Mouse (Mus musculus): ENCODE measurements at regions not wholly inside any gene's neighbourhood (a gene's known extent, or its start where the extent isn't known, plus 50 kb on each side); places are given as distances from the start of the nearest gene placed in this dataset.
A peak's percentile ranks its signal among the peaks of the same experiment; 100 is the strongest.

DNA sequence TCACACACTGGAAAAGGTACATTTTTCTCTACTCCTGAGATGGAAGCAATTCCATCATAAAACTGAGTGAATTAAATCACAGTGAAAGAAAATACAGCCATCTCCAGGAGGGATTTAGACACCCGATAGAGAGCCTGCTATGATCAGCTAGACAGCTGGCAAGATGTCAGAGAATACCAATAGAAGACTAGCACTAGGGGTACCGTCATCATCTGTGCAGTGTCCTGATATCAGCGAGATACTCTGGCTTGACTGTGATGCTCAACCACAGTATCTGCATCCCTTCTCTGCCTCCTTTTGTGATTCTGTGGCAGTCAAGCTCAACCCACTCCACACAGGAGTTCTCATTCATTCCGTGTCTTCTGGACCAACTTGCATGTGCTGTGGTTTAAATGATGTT lies 87.4 kb downstream of the Rbm43 start:
- no peak for TF ChIP-seq CTCF (IDR thresholded peaks at IDR 0.05; ENCODE audit: low read depth)
- Histone ChIP-seq H3K4me1 (ENCODE audit: insufficient read depth) (no peaks in the 10 kb centered on the region), H3K4me3 (ENCODE audit: low read depth, low read length) (no peak overlapping the region), H3K27me3 (ENCODE audit: insufficient read depth, low read length) (no peaks in the 10 kb centered on the region), H3K9ac (no peak overlapping the region), H3K4me2 (no peak overlapping the region), H3K27ac (ENCODE audit: low read depth) (no peak overlapping the region), H3K36me3 (ENCODE audit: insufficient read depth) (no peaks in the 10 kb centered on the region), H3K9me3 (ENCODE audit: low read depth, low read length) (no peaks in the 10 kb centered on the region)
- ATAC-seq (ENCODE audit: insufficient read depth) (no peak), DNase-seq (no peak)
- 70% methylated on average over 4 of the region's 4 CpGs for WGBS

DNA sequence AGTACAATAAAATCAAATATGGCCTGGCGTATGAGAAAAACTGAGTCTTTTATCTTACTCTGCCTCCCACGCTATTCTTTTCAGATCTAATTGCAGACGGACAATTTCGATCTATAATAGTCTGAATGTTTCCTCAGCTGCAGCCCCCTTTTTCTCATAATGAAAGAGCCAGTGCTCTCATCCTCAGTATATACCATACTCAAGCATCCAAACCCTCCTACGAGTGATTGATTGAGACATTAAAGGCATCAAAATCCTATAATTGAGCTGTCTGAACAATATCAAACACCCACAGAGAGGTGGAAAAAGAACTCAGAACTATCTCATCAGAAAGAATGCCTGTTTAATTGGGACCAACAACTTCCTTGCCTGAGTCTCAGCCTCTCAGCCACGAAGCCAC lies 87.0 kb downstream of the Rbm43 start:
- TF ChIP-seq CTCF (IDR thresholded peaks at IDR 0.05; ENCODE audit: low read depth) = no peak
- H3K27me3 ChIP-seq (ENCODE audit: insufficient read depth, low read length) = no peaks in the 10 kb centered on the region
- no peaks in the 10 kb centered on the region for H3K9me3 ChIP-seq (ENCODE audit: low read depth, low read length)
- no peaks in the 10 kb centered on the region for H3K4me1 ChIP-seq (ENCODE audit: insufficient read depth)
- no peak overlapping the region for H3K4me2 ChIP-seq
- 75% methylated on average over 6 of the region's 6 CpGs for WGBS
- DNase-seq (no peak), ATAC-seq (ENCODE audit: insufficient read depth) (no peak)
- H3K9ac ChIP-seq = no peak overlapping the region
- no peaks in the 10 kb centered on the region for H3K36me3 ChIP-seq (ENCODE audit: insufficient read depth)
- H3K27ac ChIP-seq (ENCODE audit: low read depth) = no peak overlapping the region
- H3K4me3 ChIP-seq (ENCODE audit: low read depth, low read length) = no peak overlapping the region

DNA sequence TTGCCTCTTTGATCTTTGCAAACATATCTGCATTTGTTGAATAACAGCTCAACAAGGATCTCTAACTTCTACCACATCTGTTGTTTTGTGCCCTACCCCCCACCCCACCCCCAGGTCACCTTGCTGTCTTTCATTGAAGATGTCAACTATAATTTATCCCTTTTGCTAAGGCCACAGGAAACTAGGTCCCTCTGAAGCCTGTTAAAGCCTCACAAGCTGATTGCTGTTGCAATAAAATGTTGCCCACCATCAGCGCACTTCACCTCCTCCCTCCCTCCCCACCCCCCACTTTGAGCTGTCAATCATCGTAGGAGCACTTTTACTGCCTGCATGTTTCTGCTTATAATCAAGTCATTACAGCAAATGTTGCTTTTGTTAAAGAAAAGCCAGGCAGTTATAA lies 86.5 kb downstream of the Rbm43 start:
- no peak overlapping the region for H3K4me3 ChIP-seq (ENCODE audit: low read depth, low read length)
- DNase-seq = no peak
- no peak overlapping the region for H3K9ac ChIP-seq
- no peaks in the 10 kb centered on the region for H3K9me3 ChIP-seq (ENCODE audit: low read depth, low read length)
- H3K27ac ChIP-seq (ENCODE audit: low read depth) = no peak overlapping the region
- no peaks in the 10 kb centered on the region for H3K4me1 ChIP-seq (ENCODE audit: insufficient read depth)
- WGBS = 62% methylated on average over 2 of the region's 2 CpGs
- no peak for TF ChIP-seq CTCF (IDR thresholded peaks at IDR 0.05; ENCODE audit: low read depth)
- no peak for ATAC-seq (ENCODE audit: insufficient read depth)
- H3K36me3 ChIP-seq (ENCODE audit: insufficient read depth) = no peaks in the 10 kb centered on the region
- no peaks in the 10 kb centered on the region for H3K27me3 ChIP-seq (ENCODE audit: insufficient read depth, low read length)
- H3K4me2 ChIP-seq = no peak overlapping the region

GRCm38 (mm10) chr2:51850581-51850980 lies 84.4 kb downstream of the Rbm43 start:
- no peak for ATAC-seq (ENCODE audit: insufficient read depth)
- Histone ChIP-seq H3K9ac (no peak overlapping the region), H3K27ac (ENCODE audit: low read depth) (no peak overlapping the region), H3K4me1 (ENCODE audit: insufficient read depth) (no peaks in the 10 kb centered on the region), H3K36me3 (ENCODE audit: insufficient read depth) (no peaks in the 10 kb centered on the region), H3K4me3 (ENCODE audit: low read depth, low read length) (no peak overlapping the region), H3K9me3 (ENCODE audit: low read depth, low read length) (no peaks in the 10 kb centered on the region), H3K4me2 (no peak overlapping the region), H3K27me3 (ENCODE audit: insufficient read depth, low read length) (no peaks in the 10 kb centered on the region)
- 90% methylated on average over 9 of the region's 9 CpGs for WGBS
- no peak for DNase-seq
- TF ChIP-seq CTCF (IDR thresholded peaks at IDR 0.05; ENCODE audit: low read depth) = no peak

DNA sequence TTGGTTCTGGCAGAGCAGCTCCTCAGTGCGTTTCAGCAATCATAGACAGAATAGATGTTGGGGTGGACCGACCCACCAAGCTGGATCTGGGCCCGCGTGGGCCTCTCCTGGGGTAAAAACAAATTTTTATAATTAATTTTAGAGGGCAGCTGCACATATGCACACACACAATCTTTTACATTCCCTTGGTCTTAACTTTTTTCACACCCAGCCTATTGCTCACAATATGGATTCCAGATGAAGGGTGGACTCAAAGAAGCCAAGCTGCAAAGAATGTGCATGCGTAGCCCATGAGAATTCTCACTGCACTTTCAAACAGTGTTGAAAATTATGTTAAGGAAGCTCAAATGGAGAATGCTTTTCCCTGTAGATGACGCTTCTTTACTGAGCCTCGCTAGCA lies 83.3 kb downstream of the Rbm43 start:
- H3K4me3 ChIP-seq (ENCODE audit: low read depth, low read length) = no peak overlapping the region
- H3K4me1 ChIP-seq (ENCODE audit: insufficient read depth) = no peaks in the 10 kb centered on the region
- TF ChIP-seq CTCF (IDR thresholded peaks at IDR 0.05; ENCODE audit: low read depth) = no peak
- H3K9me3 ChIP-seq (ENCODE audit: low read depth, low read length) = no peaks in the 10 kb centered on the region
- no peaks in the 10 kb centered on the region for H3K36me3 ChIP-seq (ENCODE audit: insufficient read depth)
- no peak for ATAC-seq (ENCODE audit: insufficient read depth)
- no peak overlapping the region for H3K9ac ChIP-seq
- no peak overlapping the region for H3K27ac ChIP-seq (ENCODE audit: low read depth)
- H3K27me3 ChIP-seq (ENCODE audit: insufficient read depth, low read length) = no peaks in the 10 kb centered on the region
- DNase-seq = no peak
- WGBS = 88% methylated on average over 7 of the region's 7 CpGs
- no peak overlapping the region for H3K4me2 ChIP-seq

DNA sequence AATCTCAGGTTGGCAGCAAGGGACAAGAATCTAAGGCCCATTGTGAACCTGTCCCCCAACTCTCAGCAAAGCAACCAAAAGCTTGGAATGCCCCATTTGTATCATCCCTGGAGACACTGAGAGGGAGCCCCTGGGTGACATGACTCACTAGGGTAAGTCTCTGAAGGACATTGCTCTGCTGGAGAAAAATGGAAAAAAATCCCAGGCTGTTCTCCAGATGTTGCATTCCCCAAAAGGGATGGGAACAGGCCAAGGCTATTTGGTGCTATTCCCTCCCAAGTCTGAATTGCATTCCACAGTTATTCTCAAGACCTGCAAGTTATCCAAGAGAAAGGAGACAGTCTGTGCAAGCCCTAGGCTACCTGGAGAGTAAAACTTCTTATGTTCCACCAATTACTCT lies 77.7 kb downstream of the Rbm43 start:
- DNase-seq = no peak
- H3K36me3 ChIP-seq (ENCODE audit: insufficient read depth) = no peaks in the 10 kb centered on the region
- ATAC-seq (ENCODE audit: insufficient read depth) = no peak
- H3K27me3 ChIP-seq (ENCODE audit: insufficient read depth, low read length) = no peaks in the 10 kb centered on the region
- H3K27ac ChIP-seq (ENCODE audit: low read depth) = no peak overlapping the region
- H3K9ac ChIP-seq = no peak overlapping the region
- no peaks in the 10 kb centered on the region for H3K9me3 ChIP-seq (ENCODE audit: low read depth, low read length)
- no peaks in the 10 kb centered on the region for H3K4me1 ChIP-seq (ENCODE audit: insufficient read depth)
- H3K4me2 ChIP-seq = no peak overlapping the region
- TF ChIP-seq CTCF (IDR thresholded peaks at IDR 0.05; ENCODE audit: low read depth) = no peak
- H3K4me3 ChIP-seq (ENCODE audit: low read depth, low read length) = no peak overlapping the region

DNA sequence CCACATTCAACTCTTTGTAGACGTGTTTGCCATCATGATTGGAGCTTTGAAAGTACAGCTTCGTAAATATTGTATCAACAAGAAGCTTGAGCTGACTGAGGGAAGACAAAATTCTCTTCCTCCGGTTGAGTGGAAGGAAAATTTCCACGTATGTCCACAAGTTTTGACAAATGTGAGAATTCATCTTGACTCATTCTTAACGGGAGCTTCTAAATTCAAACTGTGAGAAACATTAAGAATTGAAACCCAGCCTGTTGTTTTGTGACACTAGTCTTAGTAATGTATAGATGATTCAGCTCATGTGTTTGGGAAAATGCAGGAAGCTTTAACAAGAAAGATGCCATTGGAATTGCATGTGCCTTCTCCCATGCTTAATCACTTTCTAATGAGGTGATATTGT lies 68.9 kb downstream of the Rbm43 start:
- H3K4me2 ChIP-seq = no peak overlapping the region
- no peak overlapping the region for H3K9ac ChIP-seq
- DNase-seq (peak; percentile 4), ATAC-seq (ENCODE audit: insufficient read depth) (no peak)
- no peaks in the 10 kb centered on the region for H3K27me3 ChIP-seq (ENCODE audit: insufficient read depth, low read length)
- H3K9me3 ChIP-seq (ENCODE audit: low read depth, low read length) = no peaks in the 10 kb centered on the region
- no peak for TF ChIP-seq CTCF (IDR thresholded peaks at IDR 0.05; ENCODE audit: low read depth)
- no peaks in the 10 kb centered on the region for H3K36me3 ChIP-seq (ENCODE audit: insufficient read depth)
- 43% methylated on average over 5 of the region's 5 CpGs for WGBS
- no peak overlapping the region for H3K4me3 ChIP-seq (ENCODE audit: low read depth, low read length)
- no peaks in the 10 kb centered on the region for H3K4me1 ChIP-seq (ENCODE audit: insufficient read depth)
- H3K27ac ChIP-seq (ENCODE audit: low read depth) = no peak overlapping the region

DNA sequence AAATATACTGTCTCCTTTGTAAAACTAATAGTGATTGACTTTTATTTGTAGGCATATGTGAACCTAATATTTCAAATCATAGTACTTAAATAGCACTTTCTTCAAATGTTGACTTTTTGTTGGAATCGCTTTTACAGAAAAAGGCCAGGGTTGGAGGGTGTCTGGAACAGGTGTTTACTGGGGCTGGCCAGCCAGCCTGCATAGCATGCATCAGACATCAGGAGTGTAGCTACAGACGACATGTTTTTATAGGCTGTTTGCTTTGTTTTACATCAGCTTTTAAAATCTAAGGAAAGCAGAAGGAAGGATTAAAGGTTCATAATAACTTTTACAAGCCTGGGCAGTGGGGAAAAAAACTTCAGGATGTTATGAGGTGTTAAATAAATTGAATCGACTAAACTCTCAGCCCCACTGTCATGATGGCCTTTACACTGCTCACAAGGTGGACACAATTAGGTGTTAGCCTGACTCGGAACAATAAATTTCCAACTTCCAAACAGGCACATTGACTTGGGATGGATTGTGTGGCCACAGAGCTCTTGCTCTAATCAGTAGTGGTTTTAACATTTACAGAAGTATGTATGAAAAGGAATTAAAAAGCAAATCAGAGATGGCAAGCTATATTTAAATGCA lies 66.0 kb downstream of the Rbm43 start:
- no peak overlapping the region for H3K27ac ChIP-seq (ENCODE audit: low read depth)
- 38% methylated on average over 4 of the region's 4 CpGs for WGBS
- DNase-seq = no peak
- no peak overlapping the region for H3K4me3 ChIP-seq (ENCODE audit: low read depth, low read length)
- no peaks in the 10 kb centered on the region for H3K27me3 ChIP-seq (ENCODE audit: insufficient read depth, low read length)
- no peaks in the 10 kb centered on the region for H3K36me3 ChIP-seq (ENCODE audit: insufficient read depth)
- ATAC-seq (ENCODE audit: insufficient read depth) = no peak
- no peak for TF ChIP-seq CTCF (IDR thresholded peaks at IDR 0.05; ENCODE audit: low read depth)
- H3K4me1 ChIP-seq (ENCODE audit: insufficient read depth) = no peaks in the 10 kb centered on the region
- H3K9ac ChIP-seq = no peak overlapping the region
- no peaks in the 10 kb centered on the region for H3K9me3 ChIP-seq (ENCODE audit: low read depth, low read length)
- no peak overlapping the region for H3K4me2 ChIP-seq
